Mouse (Mus musculus): ENCODE results near the gene Gm10961.
"Not testable (repeated sequence)": the region's sequence is repeated elsewhere in the genome, so short reads cannot be mapped to it uniquely, and the experiment has no call there.

DNA sequence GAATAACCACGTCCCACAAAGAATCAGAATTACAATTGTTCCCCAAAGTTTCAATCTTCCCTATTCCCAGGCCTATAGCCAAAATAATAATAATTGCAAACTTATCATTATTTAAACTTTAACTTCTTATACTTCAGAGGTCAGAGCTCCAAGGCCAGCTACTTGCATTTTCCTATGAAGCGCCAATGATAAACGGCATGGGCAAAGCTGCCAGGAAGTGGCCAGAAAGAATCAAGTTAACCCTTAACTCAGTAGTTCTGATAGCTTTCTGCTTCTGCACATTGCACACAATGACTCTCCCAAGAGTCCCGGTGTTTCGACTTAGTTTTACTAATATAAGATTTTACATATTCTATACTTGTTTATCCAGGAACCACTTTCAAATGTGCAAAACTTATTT is 19.2 kb downstream of the Gm10961 start:
- TF ChIP-seq EP300 (optimal IDR thresholded peaks at IDR 0.05); CTCF (IDR thresholded peaks at IDR 0.05; ENCODE audit: low read depth): not testable (repeated sequence)

Data from stomach, postnatal 0 days (tissue).